Mouse (Mus musculus): ENCODE results near the gene Slc37a1.

GRCm38 (mm10) chr17:31379863-31380262 is 93.3 kb downstream of the Slc37a1 start:
- no peak for TF ChIP-seq CTCF (IDR thresholded peaks at IDR 0.05; ENCODE audit: insufficient read depth, low read depth, low read length)
- no peak for TF ChIP-seq POLR2A (IDR thresholded peaks at IDR 0.05; ENCODE audit: insufficient read depth, low read depth, low read length)
